Mouse (Mus musculus): ENCODE data around the gene Sarm1.
"Not testable (repeated sequence)": the region's sequence is repeated elsewhere in the genome, so short reads cannot be mapped to it uniquely, and the experiment has no call there.

The Sarm1 gene

DNA sequence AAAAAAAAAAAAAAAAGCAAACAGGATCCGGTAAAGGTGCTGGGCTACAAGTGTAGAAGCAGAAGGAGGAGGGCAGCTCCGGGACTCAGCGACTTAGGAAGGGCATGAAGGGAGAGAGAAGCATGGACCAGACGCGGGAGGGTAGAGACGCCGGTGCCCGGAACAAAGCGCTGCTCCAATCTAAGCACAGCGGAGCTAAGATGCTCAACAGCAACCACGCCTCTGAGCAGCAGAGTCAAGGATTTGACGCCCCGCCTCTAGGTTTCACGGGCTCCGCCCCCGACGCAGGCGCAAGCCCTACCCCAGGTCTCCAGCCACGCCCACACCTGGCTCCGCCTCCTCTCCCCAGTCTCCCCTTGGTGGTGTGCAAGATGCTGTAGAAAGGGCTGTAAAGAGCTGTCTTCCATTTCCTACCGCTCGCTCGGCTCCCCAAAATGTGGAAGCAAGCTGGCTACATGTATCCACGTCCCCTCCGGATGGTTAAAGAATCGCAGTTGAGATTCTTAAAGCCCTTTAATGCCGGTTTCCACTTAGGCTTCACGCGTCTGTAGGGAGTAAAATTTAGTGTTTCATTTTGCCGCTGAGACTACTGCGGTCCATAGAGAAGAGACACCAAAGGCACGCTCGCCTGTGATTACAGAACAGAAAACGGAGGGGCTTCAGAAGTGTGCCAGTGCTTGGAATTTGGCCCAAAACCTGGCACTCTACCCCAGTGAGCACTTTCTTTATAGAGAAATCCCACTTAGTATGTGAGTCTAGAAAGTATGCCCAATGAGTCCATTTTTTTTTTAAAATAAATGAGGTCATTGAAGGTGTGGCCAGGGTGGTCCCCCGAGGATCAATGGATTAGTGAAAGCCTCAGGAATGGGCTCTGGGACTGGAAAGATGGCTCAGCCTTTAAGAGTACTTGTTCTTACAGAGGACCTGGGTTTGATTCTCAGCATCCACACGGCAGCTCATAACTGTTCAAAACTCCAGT, at the start of gene Sarm1:
Gene Sarm1, minus strand, starts transcription at position 211 of the 979 bp plus-strand sequence.
- DNase-seq = peak; percentile 95

DNA sequence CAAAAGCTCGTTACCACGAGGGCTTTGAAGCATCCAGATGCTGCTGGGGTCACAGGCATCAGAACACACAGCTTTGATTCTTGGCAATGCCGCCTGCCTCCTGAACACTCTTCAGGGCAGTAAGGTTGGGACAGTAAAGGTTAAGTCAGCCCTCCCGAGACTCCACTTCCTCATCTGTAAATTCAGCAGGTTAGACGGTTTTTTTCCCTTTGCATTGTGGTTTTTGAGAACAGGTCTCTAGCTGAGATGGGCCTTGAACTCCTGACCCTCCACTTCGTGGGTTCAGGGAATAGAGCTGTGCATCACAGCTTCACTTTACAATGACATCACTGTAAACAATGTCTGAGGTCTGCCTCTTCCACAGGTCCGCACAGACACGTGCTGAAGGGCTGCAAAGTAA, 47.6 kb upstream of the Sarm1 start:
- DNase-seq = no peak

DNA sequence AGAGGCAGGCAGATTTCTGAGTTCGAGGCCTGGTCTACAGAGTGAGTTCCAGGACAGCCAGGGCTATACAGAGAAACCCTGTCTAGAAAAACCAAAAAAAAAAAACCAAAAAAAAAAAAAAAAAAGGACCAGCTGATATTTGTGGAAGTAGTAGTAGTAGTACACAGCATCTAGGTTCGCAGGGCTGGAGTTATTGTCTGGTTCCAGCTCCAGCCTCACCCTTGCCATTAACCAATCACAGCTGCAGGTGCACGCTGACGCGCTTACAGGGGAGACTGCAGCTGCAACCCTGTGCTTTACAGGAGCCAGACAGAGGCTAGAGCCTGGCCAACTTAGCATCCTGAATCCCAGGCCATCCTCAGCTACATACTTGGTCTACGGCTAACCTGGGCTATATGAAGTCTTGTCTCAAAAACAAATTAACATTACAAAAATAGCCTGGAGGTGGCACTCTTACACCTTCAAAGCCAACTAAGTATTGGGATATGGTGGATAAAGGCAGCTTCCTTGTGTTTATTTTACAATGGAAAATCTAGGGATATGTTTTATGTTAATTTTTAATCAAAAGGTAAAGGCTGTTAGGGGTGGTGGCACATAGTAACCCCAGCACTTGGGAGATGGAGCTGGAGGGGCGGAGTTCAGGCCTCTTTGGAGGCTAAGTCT, 47.0 kb upstream of the Sarm1 start:
- no peak for DNase-seq

DNA sequence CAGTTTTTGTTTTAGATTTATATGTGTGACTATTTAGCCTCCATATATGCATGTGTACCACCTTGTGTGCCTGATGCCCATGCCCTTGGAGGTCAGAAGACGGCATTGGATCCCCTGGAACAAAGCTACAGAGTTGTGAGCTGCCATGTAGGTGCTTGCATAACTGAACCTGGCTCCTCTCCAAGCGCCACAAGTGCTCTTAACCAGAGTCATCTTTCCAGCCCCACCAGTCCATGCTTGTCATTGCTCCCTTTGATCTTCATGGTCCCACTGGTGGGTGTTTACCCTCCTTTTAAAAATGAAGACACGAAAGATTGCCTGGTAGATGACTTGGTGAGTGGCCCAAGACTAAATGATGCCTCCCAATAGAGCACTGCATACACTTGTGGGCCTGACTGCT, 42.8 kb upstream of the Sarm1 start:
- DNase-seq = no peak

DNA sequence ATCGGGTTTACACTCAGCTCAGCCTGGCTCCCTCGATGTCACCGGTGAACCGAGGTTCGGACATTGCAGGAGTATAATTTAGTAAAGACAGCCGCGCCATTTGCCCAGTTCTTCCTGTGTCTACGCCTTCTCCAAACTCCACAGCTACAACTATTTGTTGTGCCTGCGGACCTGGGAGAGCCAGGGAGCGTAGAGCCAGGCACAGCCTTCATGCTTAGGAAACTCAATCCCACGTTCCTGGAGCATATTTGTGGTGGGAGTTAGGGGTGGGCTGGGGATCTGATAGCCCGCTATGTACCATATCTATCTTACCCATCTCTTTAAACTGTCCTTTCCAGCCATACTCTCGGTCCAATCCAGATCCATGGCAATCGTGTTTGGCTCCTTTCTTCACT, 39.1 kb upstream of the Sarm1 start:
- no peak for DNase-seq

DNA sequence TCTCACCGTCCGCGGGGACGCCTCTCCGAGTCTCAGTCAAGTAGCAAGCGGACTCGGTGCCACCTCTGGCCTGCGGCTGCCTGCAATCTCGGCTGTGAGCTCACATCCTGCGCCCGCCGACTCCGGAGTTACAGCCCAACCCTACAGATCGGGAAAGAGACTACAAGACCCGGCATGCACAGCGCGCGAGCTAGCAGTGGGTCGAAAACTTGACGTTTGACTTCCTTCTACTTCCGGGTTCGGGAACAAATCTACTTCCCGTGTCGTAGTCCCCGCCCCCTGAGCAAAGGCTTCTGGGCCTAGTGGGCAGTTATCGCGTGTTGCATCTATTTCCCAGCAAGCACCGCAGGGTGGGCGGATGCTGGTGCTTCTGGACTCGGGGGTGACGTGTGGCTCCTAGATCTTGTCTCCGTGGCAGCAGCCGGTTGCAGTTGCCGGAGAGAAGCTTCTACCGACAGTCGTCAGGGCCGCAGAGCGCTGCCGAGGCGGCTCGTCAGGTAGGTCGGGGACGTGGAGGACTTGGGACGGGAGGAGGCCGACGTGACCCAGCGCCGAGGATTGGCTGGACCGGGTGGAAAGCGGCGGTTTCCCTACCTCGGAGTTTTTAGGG, 38.6 kb upstream of the Sarm1 start, which contains the start of the genes Tnfaip1 and Ift20:
Gene Tnfaip1, minus strand, starts transcription at position 253 of the 610 bp plus-strand sequence.
Gene Ift20, plus strand, starts transcription at position 282 of the 610 bp plus-strand sequence.
- DNase-seq = peak; percentile 98

DNA sequence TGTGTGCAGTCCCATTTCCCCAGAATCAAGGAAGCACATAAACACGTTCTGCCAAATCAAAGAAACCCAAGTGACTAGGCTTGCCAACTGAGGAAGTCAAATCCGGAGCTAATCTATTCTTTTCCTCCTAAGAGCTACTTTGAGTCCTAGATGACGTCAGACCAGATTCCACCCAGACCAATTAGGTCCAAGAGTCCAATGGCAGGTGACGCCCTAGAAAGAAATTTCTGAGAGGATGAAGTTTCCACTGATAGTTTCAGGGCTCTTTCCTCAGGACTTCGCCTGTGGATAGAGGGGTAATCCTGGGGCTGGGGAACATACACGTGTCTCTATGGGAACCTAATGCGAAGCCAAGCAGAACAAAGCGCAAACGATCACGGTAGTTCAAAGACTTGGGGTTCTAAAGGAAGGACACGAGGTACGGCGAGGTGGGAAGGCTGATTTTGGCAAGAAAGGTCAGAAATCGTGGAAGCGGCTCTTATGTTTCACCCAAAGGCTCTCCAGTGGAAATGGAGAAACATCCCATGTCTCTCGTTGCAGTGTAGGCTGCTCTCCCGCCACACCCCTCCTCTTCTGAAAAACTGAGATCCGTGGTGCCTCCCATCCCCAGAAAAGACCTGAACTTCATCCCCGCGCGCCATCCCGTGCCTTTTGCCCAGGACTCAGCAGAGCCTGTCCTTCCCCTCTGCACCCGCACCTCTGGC, 38.0 kb upstream of the Sarm1 start:
- DNase-seq = no peak

DNA sequence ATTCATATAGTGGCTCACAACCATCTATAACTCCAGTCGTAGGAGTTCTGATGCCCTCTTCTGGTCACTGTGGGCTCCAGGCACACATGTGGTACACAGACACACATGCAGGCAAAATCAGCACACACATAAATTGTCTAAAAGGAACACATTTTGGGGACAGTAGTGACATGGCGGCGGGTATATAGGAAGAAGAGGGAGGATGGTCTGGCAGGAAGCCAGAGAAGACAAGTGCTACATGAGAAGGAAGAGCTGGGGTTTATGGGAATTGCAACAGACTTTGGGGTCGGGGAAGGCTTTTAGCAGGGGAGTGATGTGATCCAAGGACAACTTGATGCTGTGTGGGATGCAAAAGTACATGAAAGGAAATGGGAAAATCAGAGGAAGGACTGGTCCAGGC, 37.0 kb upstream of the Sarm1 start:
- DNase-seq = no peak

DNA sequence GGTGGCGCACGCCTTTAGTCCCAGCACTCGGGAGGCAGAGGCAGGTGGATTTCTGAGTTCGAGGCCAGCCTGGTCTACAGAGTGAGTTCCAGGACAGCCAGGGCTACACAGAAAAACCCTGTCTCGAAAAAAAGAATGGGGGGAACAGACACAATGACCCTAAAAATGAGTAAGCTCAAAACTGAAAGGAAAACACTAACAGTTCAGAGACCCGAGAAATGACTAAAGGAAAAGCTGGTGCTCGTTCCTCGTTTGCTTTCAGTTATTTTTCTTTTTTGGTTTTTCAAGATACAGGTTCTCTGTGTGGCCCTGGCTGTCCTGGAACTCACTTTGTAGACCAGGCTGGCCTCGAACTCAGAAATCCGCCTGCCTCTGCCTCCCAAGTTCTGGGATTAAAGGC, 34.0 kb upstream of the Sarm1 start:
- not testable (repeated sequence) for DNase-seq

DNA sequence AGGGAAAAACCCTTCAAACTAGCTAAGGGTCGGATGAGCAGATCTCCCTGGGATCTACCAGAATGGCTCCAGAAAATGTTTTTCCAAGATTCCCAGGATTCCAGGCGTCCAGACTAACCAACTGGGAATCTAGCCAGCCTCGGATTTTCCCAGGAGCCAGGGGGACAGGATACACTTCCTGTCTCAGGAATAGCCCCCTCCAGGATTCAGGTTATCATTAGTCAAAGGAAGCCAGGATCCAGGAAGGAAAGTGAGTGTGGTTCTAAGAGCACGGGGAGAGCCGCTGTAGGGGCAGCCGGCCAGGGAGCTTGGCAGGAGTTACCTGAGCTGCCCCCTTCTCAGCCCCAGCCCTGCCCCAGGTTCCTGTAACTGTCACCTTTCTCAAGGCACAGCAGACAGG, 33.5 kb upstream of the Sarm1 start:
- DNase-seq = no peak

DNA sequence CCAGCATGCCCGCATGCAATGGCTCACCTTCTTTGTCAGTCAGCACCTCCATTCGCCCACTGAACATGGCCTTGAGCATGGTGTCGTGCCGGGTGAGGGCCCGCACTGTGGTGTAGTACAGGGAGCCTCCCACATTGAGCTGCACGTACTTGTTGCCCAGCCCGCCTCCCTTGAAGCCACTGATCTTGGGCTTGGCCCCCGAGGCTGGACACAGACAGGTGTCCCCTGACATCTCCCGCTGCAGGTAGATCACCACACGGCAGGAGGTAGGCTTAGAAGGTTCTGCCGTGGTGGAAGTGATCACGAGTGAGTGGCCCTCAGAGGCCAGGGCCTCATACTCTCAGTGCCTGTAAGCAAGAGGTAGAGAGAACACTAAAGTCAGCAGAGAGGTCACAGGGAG, 32.4 kb upstream of the Sarm1 start:
- DNase-seq = no peak

DNA sequence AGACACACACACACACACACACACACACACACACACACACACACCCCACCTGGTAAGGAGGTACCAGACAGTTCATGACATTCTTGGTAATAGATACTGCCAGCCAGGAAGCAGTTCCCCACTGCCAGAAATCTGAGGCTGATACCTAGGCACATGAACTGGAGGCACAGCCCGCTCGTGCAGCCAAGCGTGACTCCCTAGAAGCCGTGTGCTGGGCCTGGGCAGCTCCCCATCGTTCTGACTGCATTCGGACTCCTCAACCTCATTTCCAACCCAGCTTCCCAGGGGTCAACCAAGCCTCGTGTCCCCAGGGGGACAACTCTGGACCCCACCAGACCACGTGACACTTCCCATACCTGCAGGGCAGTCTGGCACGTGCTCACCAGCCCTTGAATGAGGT, 31.2 kb upstream of the Sarm1 start:
- no peak for DNase-seq

DNA sequence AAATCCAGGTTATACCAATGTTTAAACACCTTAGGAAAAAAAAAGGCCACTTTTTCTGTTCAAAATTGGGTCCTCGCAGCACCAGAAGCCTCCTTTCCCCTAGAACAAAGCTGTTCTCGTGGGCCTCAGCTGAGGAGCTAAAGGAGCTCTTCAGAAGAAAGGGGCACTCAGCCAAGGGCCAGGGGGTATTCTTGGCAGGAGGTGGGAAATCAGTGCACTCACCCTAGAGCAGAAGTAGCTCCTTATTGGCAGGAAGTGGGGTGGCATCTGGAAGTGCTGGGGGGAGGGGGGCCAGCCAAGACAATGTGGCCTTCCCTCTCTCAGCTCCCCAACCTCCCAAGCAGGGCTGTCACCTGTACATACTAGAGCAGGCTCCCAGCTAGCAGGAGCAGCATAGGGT, 27.3 kb upstream of the Sarm1 start:
- no peak for DNase-seq

DNA sequence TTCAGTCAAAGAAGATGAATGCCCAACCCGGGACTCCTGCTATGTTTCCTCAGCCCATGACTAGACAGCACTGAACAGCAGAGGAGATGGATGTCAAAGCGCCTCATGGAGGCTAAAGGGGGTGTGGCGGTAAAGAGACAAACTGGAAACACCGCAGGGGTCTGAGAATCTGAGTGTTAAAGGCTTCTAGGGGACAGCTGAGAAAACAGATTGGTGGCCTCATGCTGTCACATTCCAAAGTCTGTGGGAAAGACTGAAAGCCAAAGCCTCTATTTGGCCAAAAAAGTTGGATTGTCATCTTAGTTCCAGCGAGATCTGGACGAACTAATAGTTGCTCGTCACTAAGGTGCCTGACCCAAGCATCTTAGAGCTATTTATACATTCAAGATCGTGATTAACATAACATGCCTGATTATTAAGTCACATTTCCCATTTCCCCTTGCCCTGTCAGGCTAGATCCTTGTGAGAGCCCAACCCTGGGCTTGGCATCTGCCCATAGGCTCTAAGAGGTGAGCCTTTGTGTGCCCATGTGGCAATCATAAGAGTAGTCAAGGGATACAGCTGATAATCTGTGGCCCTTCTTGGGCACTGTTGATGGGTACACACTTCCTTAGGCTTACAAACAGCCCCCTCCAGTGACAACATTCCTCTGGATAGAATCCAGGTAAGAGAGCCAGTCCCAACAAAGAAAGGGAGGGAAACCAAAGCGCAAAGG, 25.8 kb upstream of the Sarm1 start:
- DNase-seq = no peak

DNA sequence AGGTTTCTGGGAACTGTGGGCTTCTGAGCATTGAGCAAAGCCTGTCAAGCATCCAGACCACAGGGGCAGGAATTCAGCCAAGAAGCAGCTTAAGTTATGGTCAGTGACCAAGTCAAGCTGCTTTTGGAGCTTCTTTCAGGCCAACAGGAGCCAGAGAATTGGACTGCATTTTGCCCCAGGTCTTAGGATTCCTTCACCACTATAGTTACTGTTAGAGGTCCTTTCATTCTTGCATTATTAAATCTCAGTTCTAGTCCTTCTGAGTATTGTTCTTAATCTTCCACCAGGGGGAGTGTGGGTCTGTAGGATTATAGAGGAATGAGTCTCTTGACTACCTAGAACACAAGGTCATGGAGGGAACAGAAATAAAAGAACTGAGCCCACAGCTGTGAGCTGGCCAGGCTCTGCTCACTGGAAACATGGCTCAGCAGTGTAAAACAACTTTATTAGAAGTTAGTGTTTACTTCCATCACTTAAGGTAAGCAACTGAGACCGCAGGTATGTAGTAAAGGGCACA, 25.0 kb upstream of the Sarm1 start:
- DNase-seq = no peak

DNA sequence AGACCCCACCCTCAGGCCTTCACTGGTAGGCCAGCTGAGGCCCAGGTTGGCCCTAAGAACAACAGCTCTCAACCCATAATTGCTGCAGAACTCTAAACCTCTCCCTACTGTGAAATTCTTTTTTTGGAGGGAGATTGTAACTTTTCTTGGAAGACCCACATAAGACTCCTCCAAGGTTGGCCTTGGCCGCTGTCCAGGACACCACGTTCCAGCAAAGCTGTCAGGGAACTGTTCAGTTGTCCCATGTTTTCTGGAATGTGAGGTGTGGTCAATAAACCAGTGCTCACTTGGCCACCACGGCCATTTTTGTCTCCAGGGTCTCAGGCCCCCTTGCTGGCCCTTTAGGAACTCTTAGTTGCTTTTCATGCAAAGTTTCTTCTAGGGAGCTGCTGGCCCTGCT, 24.3 kb upstream of the Sarm1 start:
- no peak for DNase-seq

DNA sequence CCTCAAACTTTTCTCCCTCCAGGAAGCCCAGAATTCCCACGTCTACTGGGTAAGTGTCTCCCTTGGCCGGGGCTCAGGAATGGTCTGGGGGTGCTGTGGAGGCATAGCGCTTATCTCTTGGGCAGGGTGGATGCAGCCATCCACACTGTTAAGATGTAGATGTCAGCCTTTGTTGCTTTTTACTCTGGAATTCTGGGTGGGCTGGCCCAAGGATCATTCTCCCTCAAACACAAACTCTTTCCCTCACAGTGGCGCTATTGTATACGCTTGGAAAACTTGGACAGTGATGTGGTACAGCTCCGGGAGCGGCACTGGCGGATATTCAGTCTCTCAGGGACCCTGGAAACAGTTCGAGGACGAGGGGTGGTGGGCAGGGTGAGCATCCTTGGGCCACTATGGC, 21.4 kb upstream of the Sarm1 start:
- no peak for DNase-seq

DNA sequence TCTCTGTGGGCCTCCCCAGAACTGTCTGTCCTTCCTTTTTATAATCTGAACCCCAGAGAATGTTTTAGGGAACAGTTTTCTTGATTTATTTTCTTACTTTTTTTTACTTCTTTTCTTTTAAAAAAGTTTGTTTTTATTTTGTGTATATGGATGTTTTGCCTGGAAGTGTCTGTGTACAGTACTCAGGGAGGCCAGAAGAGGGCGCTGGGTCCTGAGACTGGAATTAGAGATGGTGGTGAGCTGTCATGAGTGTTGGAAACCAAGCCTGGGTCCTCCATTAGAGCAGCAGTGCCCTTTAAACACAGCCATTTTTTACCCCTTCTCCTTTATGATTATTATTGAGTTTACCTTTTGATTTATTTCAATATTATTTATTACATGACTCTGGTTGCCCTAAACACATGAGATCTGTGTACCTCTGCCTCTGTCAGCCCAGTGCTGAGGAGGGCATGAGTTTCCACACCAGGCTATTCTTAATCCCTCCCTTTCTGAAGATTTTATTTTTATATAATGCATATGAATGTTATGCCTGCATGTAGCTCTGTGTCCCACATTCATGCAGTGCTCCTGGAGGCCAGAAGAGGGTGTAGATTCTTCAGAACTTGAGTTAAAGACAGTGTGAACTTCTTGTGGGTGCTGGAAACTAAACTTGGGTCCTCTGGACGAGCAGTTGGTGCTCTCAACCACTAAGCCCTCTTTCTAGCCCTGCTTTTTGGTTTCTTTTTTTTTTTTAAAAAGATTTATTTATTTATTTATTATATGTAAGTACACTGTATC, 18.2 kb upstream of the Sarm1 start:
- peak; percentile 39 for DNase-seq

DNA sequence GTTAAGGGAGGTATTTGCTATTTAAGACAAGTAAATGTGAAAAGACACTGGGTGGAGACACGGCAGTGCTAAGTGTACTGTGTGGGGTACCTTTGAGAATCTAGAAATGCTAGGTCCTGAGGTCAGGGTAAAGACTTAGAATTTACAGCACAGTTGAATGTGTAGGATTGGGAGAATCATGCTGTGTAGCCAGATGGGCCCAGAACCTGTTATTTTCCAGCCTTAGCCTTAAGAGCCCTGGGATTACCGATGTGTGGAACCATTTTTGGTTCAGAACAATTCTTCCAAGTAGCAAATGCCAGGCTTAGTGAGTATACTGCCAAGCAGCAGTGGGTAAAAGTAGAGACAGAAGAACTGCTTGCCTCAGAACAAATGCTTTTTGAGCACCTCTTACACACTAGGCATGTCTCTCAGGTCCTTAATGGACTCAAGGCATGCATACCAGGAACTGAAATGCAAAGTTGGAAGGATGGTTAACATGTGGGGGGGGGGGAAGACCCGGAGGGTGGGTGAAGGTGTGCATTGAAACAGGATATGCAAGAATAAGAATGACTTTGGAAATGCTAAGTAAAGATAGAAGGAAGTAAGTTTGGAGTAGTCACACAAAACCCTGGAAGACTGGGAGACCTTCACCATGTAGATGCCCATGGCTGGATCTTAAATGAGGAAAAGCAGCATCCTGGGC, 15.7 kb upstream of the Sarm1 start:
- DNase-seq = no peak

All from liver (tissue).